Mouse (Mus musculus) midbrain, embryonic 10.5 days (tissue): ENCODE data around the gene Acer2. TPM values are rescaled to one million over a fixed set of nuclear protein-coding genes. Genes with fewer than 3 reads are reported as not detected.
"Not testable (repeated sequence)": the region's sequence is repeated elsewhere in the genome, so short reads cannot be mapped to it uniquely, and the experiment has no call there.

ENCODE experiments used
- DNase-seq: peaks from one replicate; pipeline ENCODE4 v3.0.0-alpha.2; 2017; ENCODE audit warnings: low spot score
- H3K27ac ChIP-seq: fragments of 300-500 bp; sonication (generic); replicated peaks from 2 replicates; pipeline ENCODE4 v1.5.1; 2016; ENCODE audit warnings: mild to moderate bottlenecking
- H3K27me3 ChIP-seq: fragments of 300-500 bp; sonication (generic); 2 replicates; pipeline ENCODE4 v1.6.1; 2016; ENCODE audit warnings: low read depth, mild to moderate bottlenecking; ENCODE audit not compliant: poor library complexity, severe bottlenecking
- H3K36me3 ChIP-seq: fragments of 300-500 bp; sonication (generic); 2 replicates; pipeline ENCODE4 v1.6.1; 2016; ENCODE audit warnings: mild to moderate bottlenecking, moderate library complexity
- H3K4me1 ChIP-seq: fragments of 300-500 bp; sonication (generic); 2 replicates; pipeline ENCODE4 v1.6.1; 2016
- H3K4me3 ChIP-seq: fragments of 300-500 bp; sonication (generic); 2 replicates; pipeline ENCODE4 v1.5.1; 2016; ENCODE audit warnings: mild to moderate bottlenecking, moderate library complexity
- H3K9me3 ChIP-seq: fragments of 300-500 bp; sonication (generic); replicated peaks from 2 replicates; pipeline ENCODE4 v1.6.1; 2016; ENCODE audit warnings: mild to moderate bottlenecking
- WGBS: fragments of 180-500 bp; shearing (Covaris S2); methylation state at CpG from one replicate; pipeline ENCODE4 v1.1.7; 2016; 5-methylcytosine and 5-hydroxymethylcytosine counted together
- polyA plus RNA-seq: library from polyadenylated mRNA; unstranded; fragments of >200 nt; fragmentation: Nextera tagmentation; extraction: Ambion mirVana; gene quantifications from 2 replicates; pipeline ENCODE4 v1.2.1, GENCODE M21; 2016

Acer2 gene
- 5.3 and 7.1 TPM in 2 replicates for polyA plus RNA-seq

- peak within 1 kb of the TSS; percentile 77 for H3K27ac ChIP-seq
- WGBS: under 1% methylated on average over 57 of the region's 60 CpGs
- H3K4me3 ChIP-seq: peak within 1 kb of the TSS; percentile 86
- H3K9me3 ChIP-seq: no peaks in the 10 kb centered on the region
- peaks cover 23% of the 10 kb centered on the region for H3K4me1 ChIP-seq
- DNase-seq: peak; percentile 80
- no peaks in the 10 kb centered on the region for H3K36me3 ChIP-seq
- H3K27me3 ChIP-seq: peaks cover 34% of the 10 kb centered on the region
These were observed at the start of gene Acer2 for GRCm38 (mm10) chr4:86874146-86874847. Acer2 (plus strand) TSS chr4:86874396.

- H3K4me1 ChIP-seq: no peaks in the 10 kb centered on the region
- H3K27ac ChIP-seq: no peak overlapping the region
- DNase-seq: no peak
- peaks cover 75% of the 10 kb centered on the region for H3K36me3 ChIP-seq
- 93% methylated on average over 7 of the region's 7 CpGs for WGBS
- no peaks in the 10 kb centered on the region for H3K27me3 ChIP-seq
- no peak overlapping the region for H3K4me3 ChIP-seq
- no peaks in the 10 kb centered on the region for H3K9me3 ChIP-seq
These were observed 49.1 kb upstream of the Acer2 start for GRCm38 (mm10) chr4:86825143-86825542.

- DNase-seq: no peak
- H3K36me3 ChIP-seq: peaks cover 69% of the 10 kb centered on the region
- no peaks in the 10 kb centered on the region for H3K4me1 ChIP-seq
- WGBS: 93% methylated on average over 2 of the region's 2 CpGs
- H3K4me3 ChIP-seq: no peak overlapping the region
- H3K27me3 ChIP-seq: no peaks in the 10 kb centered on the region
- no peaks in the 10 kb centered on the region for H3K9me3 ChIP-seq
- H3K27ac ChIP-seq: no peak overlapping the region
These were observed 42.3 kb upstream of the Acer2 start for GRCm38 (mm10) chr4:86831896-86832295.

- not testable (repeated sequence) for H3K27me3 ChIP-seq, DNase-seq, H3K27ac ChIP-seq, H3K9me3 ChIP-seq, H3K4me1 ChIP-seq, H3K4me3 ChIP-seq
- peaks cover 77% of the 10 kb centered on the region for H3K36me3 ChIP-seq
- WGBS: 95% methylated on average over 2 of the region's 2 CpGs
These were observed 33.1 kb upstream of the Acer2 start for GRCm38 (mm10) chr4:86841141-86841540.

DNA sequence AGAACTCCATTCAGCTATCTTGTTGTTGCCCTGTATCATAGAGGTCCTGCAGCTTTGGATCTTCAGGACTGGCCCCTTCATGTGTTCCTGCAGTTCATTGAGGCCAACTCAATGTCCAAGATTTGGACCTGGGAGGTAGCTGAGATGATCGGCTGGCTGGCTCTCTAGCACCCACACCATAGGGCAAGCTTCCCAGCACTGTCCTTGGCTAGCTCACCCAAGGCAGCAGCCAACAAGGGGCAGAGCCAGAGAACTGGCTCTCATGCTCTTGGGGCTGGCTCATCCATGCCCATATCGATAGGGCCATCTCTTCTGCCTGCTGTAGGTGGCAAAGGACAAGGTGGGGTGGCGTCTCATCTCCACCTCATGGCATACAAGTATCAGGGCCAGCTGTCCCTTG lies 28.8 kb upstream of the Acer2 start:
- Histone ChIP-seq H3K36me3 (peaks cover 74% of the 10 kb centered on the region), H3K4me1 (no peaks in the 10 kb centered on the region), H3K27me3 (no peaks in the 10 kb centered on the region), H3K27ac (no peak overlapping the region), H3K4me3 (no peak overlapping the region), H3K9me3 (no peaks in the 10 kb centered on the region)
- 95% methylated on average over 3 of the region's 3 CpGs for WGBS
- DNase-seq: no peak

- 94% methylated on average over 2 of the region's 2 CpGs for WGBS
- Histone ChIP-seq H3K4me1 (no peaks in the 10 kb centered on the region), H3K27me3 (no peaks in the 10 kb centered on the region), H3K36me3 (peaks cover 71% of the 10 kb centered on the region), H3K4me3 (no peak overlapping the region), H3K27ac (no peak overlapping the region), H3K9me3 (no peaks in the 10 kb centered on the region)
- DNase-seq: no peak
These were observed 26.9 kb upstream of the Acer2 start for GRCm38 (mm10) chr4:86847246-86847645.

GRCm38 (mm10) chr4:86851331-86851730 lies 22.9 kb upstream of the Acer2 start:
- 88% methylated on average over 2 of the region's 2 CpGs for WGBS
- peaks cover 73% of the 10 kb centered on the region for H3K36me3 ChIP-seq
- no peak overlapping the region for H3K4me3 ChIP-seq

DNA sequence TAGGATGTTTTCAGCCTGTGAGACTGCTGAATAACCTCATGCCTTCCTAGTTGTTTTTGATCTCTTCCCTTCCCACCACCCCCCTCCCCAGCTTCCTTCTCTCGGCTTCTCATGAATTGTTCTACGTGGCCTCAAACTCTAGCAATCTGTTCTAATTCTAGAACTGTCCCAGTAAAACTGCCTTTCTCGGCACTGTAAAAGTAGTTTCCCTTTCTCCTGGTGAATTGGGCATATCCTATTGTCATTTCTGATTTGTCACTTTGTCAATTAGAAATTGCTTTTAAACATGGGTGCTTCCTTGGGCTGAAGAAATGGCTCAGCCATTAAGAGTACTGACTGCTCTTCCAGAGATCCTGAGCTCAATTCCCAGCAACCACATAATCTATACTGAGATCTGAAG lies 22.2 kb upstream of the Acer2 start:
- DNase-seq: no peak
- peaks cover 68% of the 10 kb centered on the region for H3K36me3 ChIP-seq
- no peak overlapping the region for H3K4me3 ChIP-seq
- WGBS: 81% methylated on average over 3 of the region's 3 CpGs
- no peak overlapping the region for H3K27ac ChIP-seq
- no peaks in the 10 kb centered on the region for H3K27me3 ChIP-seq
- no peaks in the 10 kb centered on the region for H3K9me3 ChIP-seq
- H3K4me1 ChIP-seq: peaks cover 7% of the 10 kb centered on the region

More at GRCm38 (mm10) chr4:86851331-86851730, 22.9 kb upstream of the Acer2 start:
- H3K9me3 ChIP-seq: no peaks in the 10 kb centered on the region
- no peak overlapping the region for H3K27ac ChIP-seq
- no peaks in the 10 kb centered on the region for H3K27me3 ChIP-seq
- peaks cover 7% of the 10 kb centered on the region for H3K4me1 ChIP-seq
- DNase-seq: no peak

DNA sequence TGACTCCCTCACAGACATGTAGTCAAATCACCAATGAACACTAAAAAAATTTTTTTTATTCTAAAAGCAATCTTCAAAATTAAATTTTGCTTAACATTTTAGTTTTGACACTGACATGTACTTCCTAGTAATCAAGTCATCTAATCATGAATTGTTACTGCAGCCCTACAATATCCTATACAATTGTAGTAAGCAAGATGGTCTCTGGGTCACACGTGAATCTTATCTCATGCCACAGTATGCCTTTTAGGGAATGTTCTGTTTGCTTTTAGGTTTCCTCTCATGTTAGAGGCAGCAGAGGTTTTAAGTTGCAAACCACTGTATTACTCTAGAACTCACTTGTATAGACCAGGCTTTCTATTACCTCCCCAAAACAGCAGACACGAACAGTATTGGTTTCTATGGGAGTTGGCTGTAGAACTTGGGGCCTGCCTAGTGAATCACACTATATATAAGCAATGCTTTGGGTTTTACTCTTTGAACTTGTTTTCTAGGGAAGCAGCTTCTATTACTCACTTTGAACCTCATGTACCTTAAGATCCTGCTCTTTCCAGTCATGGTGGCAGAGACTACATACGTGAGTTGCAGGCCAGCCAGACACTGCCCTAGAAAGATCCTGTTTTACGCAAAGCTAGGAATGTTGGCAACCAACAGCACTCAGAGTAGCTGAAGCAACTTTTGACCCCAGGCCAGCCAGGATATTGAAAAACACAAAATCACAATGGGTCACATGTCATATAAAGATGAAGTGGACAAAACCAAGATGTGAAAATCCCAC lies 21.2 kb upstream of the Acer2 start:
- WGBS: 87% methylated on average over 4 of the region's 4 CpGs
- H3K36me3 ChIP-seq: peaks cover 58% of the 10 kb centered on the region
- H3K27ac ChIP-seq: no peak overlapping the region
- no peaks in the 10 kb centered on the region for H3K9me3 ChIP-seq
- no peak overlapping the region for H3K4me3 ChIP-seq
- DNase-seq: no peak
- H3K27me3 ChIP-seq: no peaks in the 10 kb centered on the region
- H3K4me1 ChIP-seq: peaks cover 11% of the 10 kb centered on the region

DNA sequence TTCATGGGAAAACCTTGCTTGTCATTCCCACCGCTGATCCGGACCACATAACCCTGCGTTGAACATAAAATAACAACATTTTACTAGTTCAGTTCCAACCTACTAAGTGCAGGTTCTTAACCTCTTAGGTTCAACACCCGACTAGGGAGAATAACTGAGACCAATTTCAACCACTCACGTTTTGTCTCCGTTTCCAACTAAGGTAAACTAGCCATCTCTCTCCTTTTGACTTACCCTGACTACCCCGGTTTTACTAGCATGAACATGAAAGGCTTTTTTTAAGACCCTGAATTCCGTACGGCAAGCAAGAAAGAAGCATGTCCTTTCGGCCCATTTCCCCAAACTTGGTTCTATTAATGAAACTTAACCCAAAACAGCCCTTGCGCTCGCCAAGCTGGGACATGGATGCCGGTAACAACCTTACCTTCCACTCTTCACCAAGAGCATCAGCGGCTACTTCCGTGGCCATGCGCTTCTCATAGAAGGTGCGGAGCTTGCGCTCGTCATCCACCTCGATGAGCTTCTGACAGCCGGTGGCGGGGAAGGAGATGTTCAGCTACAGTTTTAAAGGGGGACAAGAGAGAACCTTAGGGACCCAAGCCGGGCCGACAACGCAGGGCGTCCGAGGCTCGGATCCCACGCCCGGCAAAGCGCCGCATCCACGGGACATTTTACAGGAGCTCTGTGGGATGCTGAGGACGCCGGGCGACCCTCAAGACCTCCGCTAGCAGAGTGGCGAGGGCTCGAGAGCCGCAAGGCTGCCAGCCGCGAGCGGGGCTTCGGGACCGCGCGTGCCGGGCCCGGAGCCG lies 17.7 kb upstream of the Acer2 start:
- Histone ChIP-seq H3K4me1 (peaks cover 17% of the 10 kb centered on the region), H3K36me3 (peaks cover 45% of the 10 kb centered on the region), H3K9me3 (no peaks in the 10 kb centered on the region), H3K27me3 (no peaks in the 10 kb centered on the region), H3K27ac (peak overlapping the region; percentile 99), H3K4me3 (peak overlapping the region; percentile 99)
- DNase-seq: no peak
- WGBS: 2% methylated on average over 50 of the region's 50 CpGs

DNA sequence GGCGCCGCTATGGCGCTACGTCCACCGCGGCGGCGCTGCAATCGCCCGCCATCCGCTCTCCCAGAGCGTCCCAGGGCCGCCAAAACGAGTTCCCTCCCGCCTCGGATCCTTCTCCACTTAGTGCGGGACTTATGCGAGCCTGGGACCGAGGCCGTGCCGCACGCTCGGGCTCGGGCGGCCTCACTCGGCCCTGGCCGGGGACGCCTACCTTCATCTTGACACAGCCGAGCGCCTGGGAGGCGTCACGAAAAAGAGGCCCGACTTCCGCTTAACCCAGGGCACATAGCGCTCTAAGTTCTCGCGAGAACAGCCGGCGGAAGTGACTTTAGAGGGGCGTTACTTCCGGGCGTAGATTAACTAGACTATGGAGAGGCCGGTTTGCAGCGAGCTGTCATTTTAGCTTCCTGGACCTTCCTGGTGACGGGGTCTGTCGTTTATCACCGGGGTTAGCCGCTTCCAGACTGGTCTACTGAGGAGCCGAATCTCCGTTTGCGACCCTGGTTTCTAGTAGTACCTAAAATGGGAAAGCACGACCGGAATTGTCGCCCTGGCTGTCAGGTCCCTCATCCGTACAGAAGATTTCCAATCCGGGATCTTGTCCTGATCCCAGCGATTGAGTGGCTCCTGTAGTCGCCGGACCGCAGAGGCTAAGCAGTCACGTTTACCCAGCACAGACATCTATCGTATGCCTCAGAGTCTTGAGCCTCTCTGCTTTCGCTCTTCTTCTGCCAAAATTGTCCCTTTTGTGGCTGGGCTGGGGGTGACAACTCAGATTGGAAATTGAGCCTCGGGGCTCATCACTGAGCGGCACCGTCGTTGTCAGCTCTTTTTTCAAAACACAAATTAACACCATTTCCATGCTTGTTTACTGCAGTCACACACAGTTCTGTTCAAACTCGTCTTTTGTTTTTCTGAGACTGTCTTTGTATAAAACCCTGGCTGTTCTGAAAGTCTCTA lies 16.8 kb upstream of the Acer2 start, which contains the start of gene Rps6:
TSS of gene Rps6 (minus strand) at position 300 of the 957 bp plus-strand sequence.
- peak within 1 kb of the TSS; percentile 99 for H3K4me3 ChIP-seq
- no peaks in the 10 kb centered on the region for H3K27me3 ChIP-seq
- peak; percentile 96 for DNase-seq
- H3K27ac ChIP-seq: peak within 1 kb of the TSS; percentile 99
- WGBS: under 1% methylated on average over 68 of the region's 68 CpGs
- peaks cover 37% of the 10 kb centered on the region for H3K36me3 ChIP-seq
- H3K4me1 ChIP-seq: peaks cover 17% of the 10 kb centered on the region
- H3K9me3 ChIP-seq: no peaks in the 10 kb centered on the region

GRCm38 (mm10) chr4:86858070-86858440 lies 16.1 kb upstream of the Acer2 start:
- no peak for DNase-seq
- Histone ChIP-seq H3K27ac (peak overlapping the region; percentile 99), H3K9me3 (no peaks in the 10 kb centered on the region), H3K27me3 (no peaks in the 10 kb centered on the region), H3K36me3 (peaks cover 31% of the 10 kb centered on the region), H3K4me3 (peak overlapping the region; percentile 99), H3K4me1 (peaks cover 17% of the 10 kb centered on the region)
- 65% methylated on average over 12 of the region's 12 CpGs for WGBS
